8 mouse cellular contexts compared by ENCODE assay signal in the genomic region with DNA sequence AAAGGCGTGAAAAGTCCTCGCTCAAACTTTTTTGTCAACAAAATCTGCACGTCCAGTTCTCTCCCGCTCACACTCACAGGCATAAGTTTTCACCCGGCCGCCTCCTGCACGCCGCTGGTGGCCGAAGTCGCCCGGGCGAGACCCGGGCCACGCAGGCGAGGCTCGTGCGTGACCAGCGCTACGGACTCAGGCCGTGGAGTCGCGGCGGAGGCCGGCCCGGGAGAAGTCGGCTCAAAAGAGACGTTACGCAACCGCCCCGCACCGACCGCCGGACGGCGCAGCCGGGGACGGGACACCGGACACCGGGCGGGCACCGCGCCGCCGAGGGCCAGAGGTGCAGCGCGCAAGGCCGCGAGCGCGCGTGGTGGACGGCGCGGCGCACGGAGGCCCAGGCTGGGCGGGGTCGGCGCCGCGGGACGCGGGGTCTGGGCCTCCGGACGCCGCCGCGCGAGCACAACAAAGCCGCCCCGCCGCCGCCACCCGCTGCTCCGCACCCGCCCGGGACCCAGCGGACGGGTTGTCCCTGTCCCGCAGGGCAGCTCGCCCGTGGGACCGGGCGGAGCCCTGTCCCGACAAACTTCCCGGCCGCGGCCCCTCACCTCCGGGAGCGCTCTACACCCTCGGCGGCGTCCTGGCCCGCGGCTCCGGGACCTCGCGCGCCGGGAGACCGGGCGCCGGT. TPM values are rescaled to one million over a fixed set of nuclear protein-coding genes. Genes with fewer than 3 reads are reported as not detected.
DNase-seq lines count a peak whose midpoint lies in the region; ATAC-seq and TF ChIP-seq lines count a peak whose summit lies in the region.

No protein-coding gene starts in this region.

- peak overlapping the region; percentile 89 for H3K4me2 ChIP-seq in intestine, embryonic 15.5 days (replicated peaks)
- peak overlapping the region; percentile 98 for H3K4me2 ChIP-seq in liver, embryonic 13.5 days

- H3K4me1 ChIP-seq in intestine, embryonic 15.5 days (replicated peaks) = peaks cover 14% of the 10 kb centered on the region; the same call in 1 of the 2 replicates
- peaks cover 48% of the 10 kb centered on the region for H3K4me1 ChIP-seq in liver, embryonic 13.5 days (replicated peaks)

- H3K36me3 ChIP-seq in intestine, embryonic 15.5 days = no peaks in the 10 kb centered on the region
- H3K36me3 ChIP-seq in liver, embryonic 13.5 days = no peaks in the 10 kb centered on the region

- intact Hi-C loops in left cerebral cortex, adult 2 months (cut with DNase I) = loop anchor here (2.0 kb wide), 1 partner anchor 39 kb away; no protein-coding TSS in a partner anchor

- no peaks in the 10 kb centered on the region for H3K9me3 ChIP-seq in intestine, embryonic 15.5 days
- H3K9me3 ChIP-seq in liver, embryonic 13.5 days (replicated peaks) = no peaks in the 10 kb centered on the region

- DNase-seq in left cerebral cortex, adult 2 months (ENCODE audit: extremely low spot score in 1 of 2, low spot score in 2 of 2) = peak; percentile 23 to 32
- DNase-seq in left cerebral cortex, adult 11 months (ENCODE audit: low spot score) = no peak
- DNase-seq in embryo, embryonic 10.5 days (ENCODE audit: low spot score) = peak; percentile 48
- peak; percentile 18 for DNase-seq in liver, embryonic 13.5 days
- DNase-seq in naive thymus-derived CD4-positive, alpha-beta T cell, adult 2 months (ENCODE audit: low read depth) = peak; percentile 39
- DNase-seq in testis, postnatal 10 days (ENCODE audit: low spot score) = peak; percentile 77

- WGBS in intestine, embryonic 15.5 days = under 1% methylated on average over 102 of the region's 103 CpGs
- WGBS in liver, embryonic 13.5 days (ENCODE audit: insufficient replicate concordance) = under 1% methylated on average over 98 of the region's 103 CpGs

- H3K9ac ChIP-seq in intestine, embryonic 15.5 days = peak overlapping the region; percentile 89
- H3K9ac ChIP-seq in liver, embryonic 13.5 days = peak overlapping the region; percentile 91

- H3K27ac ChIP-seq in left cerebral cortex, adult 2 months = peak overlapping the region; percentile 90
- peak overlapping the region; percentile 87 for H3K27ac ChIP-seq in intestine, embryonic 15.5 days
- H3K27ac ChIP-seq in liver, embryonic 13.5 days = peak overlapping the region; percentile 76

- no peak for TF ChIP-seq CTCF in left cerebral cortex, adult 2 months (IDR thresholded peaks at IDR 0.05)

- peak overlapping the region; percentile 74 for H3K4me3 ChIP-seq in left cerebral cortex, adult 2 months
- peak overlapping the region; percentile 91 for H3K4me3 ChIP-seq in intestine, embryonic 15.5 days (replicated peaks)
- peak overlapping the region; percentile 91 for H3K4me3 ChIP-seq in liver, embryonic 13.5 days (replicated peaks)

- ATAC-seq in granulocyte monocyte progenitor cell, adult 5-6 weeks (replicated peaks; ENCODE audit: poor library complexity, severe bottlenecking) = peak; percentile 40
- peak; percentile 75 for ATAC-seq in intestine, embryonic 15.5 days
- ATAC-seq in liver, embryonic 13.5 days (ENCODE audit: low read depth) = peak; percentile 72

- no peaks in the 10 kb centered on the region for H3K27me3 ChIP-seq in intestine, embryonic 15.5 days (replicated peaks)
- peaks cover 37% of the 10 kb centered on the region for H3K27me3 ChIP-seq in liver, embryonic 13.5 days

RNA-seq across cellular contexts. Expression of gene Gm49361, which starts 0.5 kb away (rescaled TPM):
- 1 to 10 TPM in 1 of 2 experiments, under 1 TPM in 1; 0.40 to 1.8 TPM for total RNA-seq in left cerebral cortex, adult 2 months (2021)
- total RNA-seq in granulocyte monocyte progenitor cell, adult 5-6 weeks (2014; fragmentation: Nextera tagmentation) = not detected in 2 replicates
- not detected in 2 replicates for total RNA-seq in granulocyte monocyte progenitor cell, adult 5-6 weeks (2017)
- 0.05 TPM in 1 of 2 replicates, not detected in the other for polyA plus RNA-seq in intestine, embryonic 15.5 days (2015; fragmentation: Nextera tagmentation; extraction: Ambion mirVana)
- polyA plus RNA-seq in liver, embryonic 13.5 days (2015; fragmentation: Nextera tagmentation; extraction: Ambion mirVana) = not detected in 2 replicates

RNA-seq across cellular contexts. Expression of gene Lats2, which starts 12.8 kb away (rescaled TPM):
- 10 to 100 TPM; 17.0 to 22.2 TPM for total RNA-seq in left cerebral cortex, adult 2 months (2021)
- total RNA-seq in granulocyte monocyte progenitor cell, adult 5-6 weeks (2014; fragmentation: Nextera tagmentation) = 14.3 and 22.9 TPM in 2 replicates
- 10.3 TPM in 2 replicates for total RNA-seq in granulocyte monocyte progenitor cell, adult 5-6 weeks (2017)
- 16.2 and 16.9 TPM in 2 replicates for polyA plus RNA-seq in intestine, embryonic 15.5 days (2015; fragmentation: Nextera tagmentation; extraction: Ambion mirVana)
- 3.6 and 4.6 TPM in 2 replicates for polyA plus RNA-seq in liver, embryonic 13.5 days (2015; fragmentation: Nextera tagmentation; extraction: Ambion mirVana)

RNA-seq across cellular contexts. Expression of gene Sap18, which starts 52.5 kb away (rescaled TPM):
- 10 to 100 TPM; 54.3 to 56.0 TPM for total RNA-seq in left cerebral cortex, adult 2 months (2021)
- 82.0 and 298 TPM in 2 replicates for total RNA-seq in granulocyte monocyte progenitor cell, adult 5-6 weeks (2014; fragmentation: Nextera tagmentation)
- total RNA-seq in granulocyte monocyte progenitor cell, adult 5-6 weeks (2017) = 29.6 and 87.7 TPM in 2 replicates
- 18.2 and 22.3 TPM in 2 replicates for polyA plus RNA-seq in intestine, embryonic 15.5 days (2015; fragmentation: Nextera tagmentation; extraction: Ambion mirVana)
- 10.1 and 11.9 TPM in 2 replicates for polyA plus RNA-seq in liver, embryonic 13.5 days (2015; fragmentation: Nextera tagmentation; extraction: Ambion mirVana)
